Mouse (Mus musculus): ENCODE results near the gene Pax2. TPM values are rescaled to one million over a fixed set of nuclear protein-coding genes. Genes with fewer than 3 reads are reported as not detected.
"Not testable (repeated sequence)": the region's sequence is repeated elsewhere in the genome, so short reads cannot be mapped to it uniquely, and the experiment has no call there.

Gene Pax2
- polyA plus RNA-seq, 1 experiment from 2014 or later, result 17.1 TPM

DNA sequence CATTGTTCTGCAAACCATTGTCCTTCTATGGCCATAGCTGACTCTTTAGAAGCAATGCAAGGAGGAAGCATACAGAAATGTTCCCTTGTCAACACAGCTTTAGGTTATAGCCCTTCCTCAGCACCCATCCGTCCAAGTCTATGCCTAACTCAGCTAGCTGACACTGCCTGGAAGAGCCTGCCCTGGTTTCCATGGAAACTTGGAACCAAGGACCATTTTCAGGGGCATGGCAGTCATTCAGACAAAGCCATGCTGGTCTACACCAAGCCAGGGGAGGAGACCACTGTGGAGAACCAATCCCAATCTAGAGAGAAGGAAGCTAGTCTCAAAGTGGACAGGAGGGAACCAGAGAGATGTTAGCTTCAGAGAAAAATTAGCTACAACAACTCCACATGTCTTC is 77.5 kb downstream of the Pax2 start:
- WGBS, result 22% methylated on average over 1 of the region's 1 CpGs
- Histone ChIP-seq H3K27ac (peak overlapping the region; percentile 82; the same call in 1 of the 2 replicates), H3K4me2 (no peak overlapping the region), H3K4me3 (no peak overlapping the region), H3K9me3 (no peaks in the 10 kb centered on the region), H3K4me1 (replicated peaks) (peaks cover 42% of the 10 kb centered on the region), H3K9ac (no peak overlapping the region), H3K27me3 (peaks cover 93% of the 10 kb centered on the region), H3K36me3 (no peaks in the 10 kb centered on the region)
- no peak for ATAC-seq (ENCODE audit: low FRiP score)

DNA sequence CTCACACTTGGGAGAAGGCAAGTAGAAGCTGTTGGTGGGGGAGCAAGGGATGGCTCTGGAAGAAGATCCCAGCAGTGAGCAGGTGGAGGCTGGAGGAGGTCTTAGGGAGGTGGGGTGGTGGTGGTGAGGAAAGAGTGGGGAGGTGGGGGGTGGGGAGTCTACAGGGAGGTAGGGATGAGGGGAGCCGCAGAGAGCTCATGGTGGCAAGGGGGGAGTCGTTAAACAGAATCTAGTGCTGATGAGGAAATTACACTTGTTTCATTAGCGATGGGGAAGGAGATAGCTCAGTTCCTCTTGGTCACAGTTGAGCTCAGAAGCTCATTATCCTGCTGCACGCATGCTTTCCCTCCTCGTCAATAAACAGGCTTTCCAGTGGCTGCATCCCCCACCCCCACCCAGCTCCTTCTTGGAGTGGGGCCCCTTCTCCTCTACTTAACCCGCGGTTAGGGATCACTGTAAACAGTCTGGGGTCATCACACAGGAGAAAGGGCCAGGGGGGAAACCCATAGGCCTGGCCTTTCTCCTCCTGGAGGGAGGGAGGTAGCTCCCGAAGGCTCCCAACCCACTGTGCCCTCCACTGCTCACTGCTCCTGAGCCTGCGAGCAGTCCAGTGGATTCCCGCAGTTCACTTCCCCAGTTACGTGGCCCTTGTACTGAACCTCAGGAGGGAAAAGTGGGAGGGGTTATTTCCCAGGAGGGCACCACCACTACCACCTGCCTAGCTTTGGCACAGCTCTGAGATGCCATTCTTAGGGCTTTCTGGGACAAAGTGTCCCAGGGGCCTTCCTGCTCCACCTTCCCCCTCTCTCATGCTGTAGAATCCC is 78.6 kb downstream of the Pax2 start:
- ATAC-seq (ENCODE audit: low FRiP score), result peak; percentile 52; the same call in 1 of the 2 replicates
- Histone ChIP-seq H3K4me3 (no peak overlapping the region), H3K4me1 (replicated peaks) (peaks cover 42% of the 10 kb centered on the region), H3K9me3 (no peaks in the 10 kb centered on the region), H3K9ac (peak overlapping the region; percentile 68; the same call in 1 of the 2 replicates), H3K36me3 (no peaks in the 10 kb centered on the region), H3K4me2 (no peak overlapping the region; the same call in 1 of the 2 replicates), H3K27ac (peak overlapping the region; percentile 82), H3K27me3 (peaks cover 95% of the 10 kb centered on the region)
- 13% methylated on average over 11 of the region's 11 CpGs for WGBS

- H3K9ac ChIP-seq, result peak overlapping the region; percentile 68
Measured at GRCm38 (mm10) chr19:44835042-44835930, 79.4 kb downstream of the Pax2 start.

DNA sequence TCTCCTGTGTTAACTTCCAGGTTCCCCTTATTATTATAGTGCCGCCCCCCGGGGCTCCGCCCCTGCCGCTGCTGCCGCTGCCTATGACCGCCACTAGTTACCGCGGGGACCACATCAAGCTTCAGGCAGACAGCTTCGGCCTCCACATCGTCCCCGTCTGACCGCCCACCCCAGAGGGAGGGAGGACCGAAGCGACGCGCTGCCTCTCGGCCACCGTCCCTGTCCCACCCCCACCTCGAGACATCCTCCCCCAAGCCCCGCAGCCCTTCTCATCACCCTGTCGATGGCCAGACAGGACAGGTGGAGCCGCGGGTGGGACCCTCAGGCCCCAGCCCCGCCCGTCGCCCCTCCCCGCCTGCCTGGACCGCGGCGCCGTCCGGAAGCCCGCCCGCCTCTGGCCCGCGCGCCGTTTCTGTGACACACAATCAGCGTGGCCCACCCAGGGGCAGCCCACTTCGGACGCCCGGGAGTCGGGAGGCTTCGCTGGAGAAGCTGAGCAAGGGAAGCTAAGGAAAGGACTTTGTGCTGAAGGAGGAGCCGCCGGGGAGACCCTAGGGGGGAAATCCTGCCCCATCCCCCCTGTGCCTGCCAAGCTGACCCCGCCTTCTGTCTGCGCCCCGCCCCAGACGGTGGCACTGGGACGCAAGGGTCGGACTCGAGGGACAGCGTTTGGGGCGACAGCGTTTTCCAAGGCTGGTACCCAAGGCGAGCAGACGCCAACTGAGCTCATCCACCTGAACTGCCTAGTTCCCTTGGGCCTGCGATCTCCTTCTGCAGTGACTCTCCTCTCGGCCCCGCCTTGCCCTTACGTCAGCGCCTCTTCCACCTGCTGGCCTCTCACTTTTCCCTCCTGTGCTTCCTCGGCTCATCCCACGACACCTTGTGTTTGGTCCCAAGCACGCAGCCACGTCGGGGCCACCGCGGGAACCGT is 80.4 kb downstream of the Pax2 start:
- Histone ChIP-seq H3K4me2 (peak overlapping the region; percentile 61), H3K27ac (peak overlapping the region; percentile 82)

More at GRCm38 (mm10) chr19:44835042-44835930, 79.4 kb downstream of the Pax2 start:
- 4% methylated on average over 34 of the region's 34 CpGs for WGBS
- ATAC-seq (ENCODE audit: low FRiP score), result no peak; the same call in 1 of the 2 replicates
- Histone ChIP-seq H3K9me3 (no peaks in the 10 kb centered on the region), H3K27me3 (peaks cover 98% of the 10 kb centered on the region), H3K4me1 (replicated peaks) (peaks cover 42% of the 10 kb centered on the region), H3K4me2 (peak overlapping the region; percentile 61), H3K4me3 (peak overlapping the region; percentile 39), H3K27ac (peak overlapping the region; percentile 82), H3K36me3 (no peaks in the 10 kb centered on the region)

GRCm38 (mm10) chr19:44837426-44838205 is 81.8 kb downstream of the Pax2 start:
- Histone ChIP-seq H3K27me3 (peaks cover 77% of the 10 kb centered on the region), H3K9me3 (no peaks in the 10 kb centered on the region), H3K36me3 (no peaks in the 10 kb centered on the region), H3K27ac (no peak overlapping the region), H3K4me3 (peak overlapping the region; percentile 39; the same call in 1 of the 2 replicates), H3K9ac (no peak overlapping the region; the same call in 1 of the 2 replicates), H3K4me2 (no peak overlapping the region), H3K4me1 (replicated peaks) (peaks cover 42% of the 10 kb centered on the region)
- WGBS, result 2% methylated on average over 37 of the region's 37 CpGs
- no peak for ATAC-seq (ENCODE audit: low FRiP score)

More for the DNA sequence above, 80.4 kb downstream of the Pax2 start:
- WGBS, result 2% methylated on average over 61 of the region's 71 CpGs
- Histone ChIP-seq H3K36me3 (no peaks in the 10 kb centered on the region), H3K27me3 (peaks cover 89% of the 10 kb centered on the region), H3K9ac (peak overlapping the region; percentile 68), H3K4me3 (peak overlapping the region; percentile 39), H3K4me1 (replicated peaks) (peaks cover 42% of the 10 kb centered on the region), H3K9me3 (no peaks in the 10 kb centered on the region)
- ATAC-seq (ENCODE audit: low FRiP score), result 0 out of 2 replicates have a peak, but pooled peaks have one; percentile 8

- Histone ChIP-seq H3K4me3 (no peak overlapping the region), H3K4me2 (no peak overlapping the region), H3K9ac (no peak overlapping the region), H3K27me3 (peaks cover 75% of the 10 kb centered on the region), H3K36me3 (no peaks in the 10 kb centered on the region), H3K27ac (no peak overlapping the region; the same call in 1 of the 2 replicates), H3K9me3 (no peaks in the 10 kb centered on the region), H3K4me1 (replicated peaks) (peaks cover 41% of the 10 kb centered on the region)
- ATAC-seq (ENCODE audit: low FRiP score), result no peak
- 14% methylated on average over 9 of the region's 9 CpGs for WGBS
Measured at GRCm38 (mm10) chr19:44838321-44838720, 82.5 kb downstream of the Pax2 start.

DNA sequence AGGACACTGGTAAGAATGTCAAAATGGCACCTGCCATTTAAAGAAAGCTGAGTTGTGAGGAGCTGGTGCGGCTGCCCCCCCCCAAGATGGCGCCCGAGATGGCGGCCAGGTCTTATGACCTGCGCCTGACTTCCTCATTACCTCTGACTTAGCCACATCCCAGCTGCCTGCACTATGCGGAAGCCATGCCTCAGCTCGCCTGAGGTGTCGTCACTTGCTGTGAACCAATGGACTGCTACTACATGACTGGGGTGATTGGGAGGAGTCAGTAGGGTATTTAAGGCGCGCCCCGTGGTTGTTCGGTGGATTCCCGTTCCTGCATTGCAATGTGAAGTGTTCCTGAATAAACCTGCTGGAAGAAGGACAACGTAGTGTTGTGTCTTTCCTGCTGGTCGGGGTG is 86.8 kb downstream of the Pax2 start:
- not testable (repeated sequence) for H3K27ac ChIP-seq; H3K4me1 ChIP-seq (replicated peaks); H3K9me3 ChIP-seq; H3K4me3 ChIP-seq; H3K36me3 ChIP-seq; H3K9ac ChIP-seq; ATAC-seq (ENCODE audit: low FRiP score); H3K4me2 ChIP-seq
- 92% methylated on average over 15 of the region's 15 CpGs for WGBS
- peaks cover 46% of the 10 kb centered on the region for H3K27me3 ChIP-seq

DNA sequence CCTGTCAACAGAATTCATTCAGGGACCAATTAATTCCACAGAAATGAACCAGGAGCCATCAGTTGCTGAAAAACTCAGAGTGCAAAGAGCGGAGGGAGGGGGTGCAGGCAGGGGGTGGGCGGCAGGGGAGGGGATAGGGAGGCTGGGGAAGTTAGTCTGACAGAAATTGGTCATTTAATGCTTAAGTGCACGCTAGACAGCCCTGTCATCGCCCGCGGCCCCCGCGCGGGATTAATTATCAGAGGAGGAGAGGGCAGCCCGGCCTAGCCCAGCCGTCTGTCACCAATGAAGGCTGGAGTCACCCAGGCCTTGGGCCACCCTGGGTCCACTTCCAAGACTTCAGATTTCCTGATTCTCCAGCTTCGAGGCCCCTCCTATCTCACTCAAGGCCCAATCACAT is 93.6 kb downstream of the Pax2 start:
- ATAC-seq (ENCODE audit: low FRiP score), result no peak
- 49% methylated on average over 12 of the region's 12 CpGs for WGBS

DNA sequence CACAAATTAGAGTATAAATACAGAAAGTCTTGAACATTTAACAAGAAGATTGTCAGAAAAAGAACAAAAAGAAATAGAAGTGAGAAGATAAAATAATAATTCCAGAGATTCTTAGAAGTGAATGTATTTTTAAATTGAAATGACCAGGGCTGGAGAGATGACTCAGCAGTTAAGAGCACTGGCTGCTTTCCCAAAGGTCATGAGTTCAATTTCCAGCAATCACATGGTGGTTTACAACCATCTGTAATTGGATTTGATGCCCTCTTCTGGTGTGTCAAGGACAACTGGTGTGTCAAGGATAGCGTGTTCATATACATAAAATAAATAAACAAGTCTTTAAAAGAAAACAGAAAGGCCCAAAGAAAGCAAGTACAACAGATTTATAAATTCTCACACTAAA is 102.8 kb downstream of the Pax2 start:
- Histone ChIP-seq H3K27me3 (no peaks in the 10 kb centered on the region), H3K9ac (no peak overlapping the region), H3K4me2 (no peak overlapping the region), H3K36me3 (no peaks in the 10 kb centered on the region), H3K9me3 (no peaks in the 10 kb centered on the region), H3K27ac (no peak overlapping the region), H3K4me3 (no peak overlapping the region), H3K4me1 (replicated peaks) (no peaks in the 10 kb centered on the region)
- 95% methylated on average over 1 of the region's 1 CpGs for WGBS
- no peak for ATAC-seq (ENCODE audit: low FRiP score)

More for the DNA sequence above, 93.6 kb downstream of the Pax2 start:
- Histone ChIP-seq H3K4me1 (replicated peaks) (0 out of 2 replicates have a peak, but pooled peaks cover 5% of the 10 kb centered on the region), H3K9me3 (no peaks in the 10 kb centered on the region), H3K27ac (no peak overlapping the region), H3K4me2 (no peak overlapping the region), H3K36me3 (no peaks in the 10 kb centered on the region), H3K27me3 (peaks cover 17% of the 10 kb centered on the region), H3K4me3 (no peak overlapping the region), H3K9ac (no peak overlapping the region)

DNA sequence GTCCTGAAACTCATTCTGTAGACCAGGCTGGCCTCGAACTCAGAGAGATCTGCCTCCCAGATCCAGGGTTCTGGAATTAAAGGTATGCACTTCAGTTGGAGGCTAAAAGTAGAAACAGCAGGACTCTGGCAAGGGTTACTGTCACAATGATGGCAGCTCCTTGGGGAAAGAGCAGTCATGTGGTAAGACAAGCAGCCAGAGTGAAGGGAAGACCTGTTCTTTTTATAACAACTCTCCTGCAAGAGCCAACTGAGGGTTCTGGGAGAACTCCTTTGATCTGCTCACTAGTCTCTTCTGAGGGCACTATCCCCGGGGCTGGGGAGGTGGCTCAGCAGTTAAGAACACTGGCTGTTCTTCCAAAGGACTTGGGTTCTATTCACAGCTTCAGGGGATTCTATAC is 112.9 kb downstream of the Pax2 start:
- Histone ChIP-seq H3K36me3 (no peaks in the 10 kb centered on the region), H3K9me3 (no peaks in the 10 kb centered on the region), H3K27me3 (peaks cover 14% of the 10 kb centered on the region), H3K4me3 (no peak overlapping the region), H3K27ac (no peak overlapping the region), H3K4me2 (no peak overlapping the region), H3K9ac (no peak overlapping the region), H3K4me1 (replicated peaks) (no peaks in the 10 kb centered on the region)
- WGBS, result 73% methylated on average over 2 of the region's 2 CpGs
- ATAC-seq (ENCODE audit: low FRiP score), result no peak

All from hindbrain, embryonic 13.5 days (tissue).